Mouse (Mus musculus): ENCODE data around the gene Nkx2-5.

Nkx2-5 gene

GRCm38 (mm10) chr17:26849746-26850357 lies 5.0 kb upstream of the Nkx2-5 start:
- DNase-seq = no peak

DNA sequence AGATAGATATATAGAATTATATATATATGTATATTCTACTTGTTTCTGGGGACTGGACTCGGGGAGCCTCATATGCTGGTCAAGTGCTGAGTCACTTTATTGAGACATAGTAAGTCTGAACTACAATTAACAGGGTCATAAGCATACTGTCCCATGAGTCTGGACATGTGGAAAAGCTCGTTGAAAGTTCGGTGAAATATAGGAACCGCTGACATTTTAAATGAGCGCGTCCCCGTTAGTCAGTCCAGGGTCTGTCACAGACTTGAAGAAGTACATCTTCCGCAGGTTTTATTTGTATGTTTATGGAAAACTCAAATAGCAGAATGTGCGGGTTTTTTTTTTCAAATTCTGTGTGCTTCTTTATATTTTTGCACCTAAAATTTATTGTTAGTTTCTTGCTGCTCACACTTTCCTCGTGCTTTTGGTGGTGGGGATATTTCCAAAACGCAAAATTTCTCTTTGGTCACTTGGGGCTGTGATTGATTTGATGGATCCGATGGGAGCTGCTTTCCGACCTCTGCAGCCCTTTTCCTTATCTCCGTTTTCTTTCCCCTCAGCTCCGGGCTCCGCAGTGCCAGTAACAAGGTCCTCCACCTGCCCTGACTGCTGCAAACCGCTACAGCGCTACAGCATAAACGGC lies 4.4 kb upstream of the Nkx2-5 start:
- no peak for DNase-seq

GRCm38 (mm10) chr17:26848236-26848635 lies 3.4 kb upstream of the Nkx2-5 start:
- no peak for DNase-seq

DNA sequence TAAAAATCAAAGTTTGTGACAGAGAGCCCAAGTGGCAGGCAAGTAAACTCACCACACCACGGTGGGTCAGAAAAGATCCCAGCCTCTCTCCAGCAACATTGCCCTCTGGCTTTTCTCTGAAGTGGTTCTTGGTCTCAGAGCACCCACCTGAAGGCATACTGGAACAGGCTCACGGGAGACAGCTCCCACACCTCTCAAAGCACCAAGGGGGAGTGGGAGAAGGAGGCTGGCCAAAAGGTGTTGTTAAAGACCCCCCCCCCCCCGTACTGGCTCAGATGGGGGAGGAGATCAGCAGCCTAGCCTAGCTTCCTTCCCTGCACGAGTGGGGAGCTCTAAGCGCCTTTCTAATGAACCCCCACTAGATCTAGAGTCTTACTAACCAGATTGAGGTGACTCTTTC lies 3.0 kb upstream of the Nkx2-5 start:
- DNase-seq = no peak

DNA sequence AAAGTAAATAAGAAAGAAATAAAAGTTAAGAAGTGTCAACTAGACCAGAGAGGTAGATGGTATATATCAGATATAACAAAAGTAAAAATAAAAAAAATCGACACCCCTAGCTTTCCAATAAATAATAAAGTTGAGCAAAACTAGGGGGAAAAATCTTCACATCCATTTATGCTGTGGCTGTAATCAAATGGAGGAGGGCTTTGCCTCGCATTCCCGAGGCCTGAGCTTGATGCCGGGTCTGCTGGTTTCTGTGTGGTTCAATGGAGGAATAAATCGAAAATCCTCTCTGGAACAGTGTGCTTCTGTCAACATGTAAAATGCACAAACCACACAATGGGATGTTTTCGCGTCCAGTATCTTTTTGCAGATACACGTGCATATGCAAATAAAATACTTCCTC lies 1.6 kb upstream of the Nkx2-5 start:
- DNase-seq = no peak

- DNase-seq = no peak
Observed at GRCm38 (mm10) chr17:26845149-26846050, 591 bp upstream of the Nkx2-5 start.

DNA sequence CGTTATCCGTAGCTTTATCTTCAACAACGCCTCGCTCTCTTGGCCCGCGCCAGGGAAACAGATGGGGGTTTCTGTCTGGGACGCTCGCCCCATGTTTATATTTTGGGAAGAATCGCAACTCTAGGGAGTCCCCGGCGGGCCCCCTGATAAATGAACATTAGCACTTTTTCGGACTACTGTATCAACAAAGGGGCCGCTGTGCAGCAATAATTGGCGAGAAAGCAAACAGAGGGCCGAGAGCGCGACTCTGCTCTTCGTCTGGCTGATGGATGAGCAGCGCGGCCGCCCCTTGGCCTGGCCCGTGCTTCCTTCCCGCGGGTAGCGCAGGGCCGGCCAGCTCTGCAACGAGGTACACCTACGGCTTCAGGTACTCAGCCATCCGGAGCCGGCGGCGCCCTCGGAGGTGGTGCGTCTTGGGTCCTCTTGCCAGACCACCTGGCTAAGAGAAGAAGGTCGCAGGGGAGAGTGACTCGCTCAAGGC lies 398 bp downstream of the Nkx2-5 start:
- no peak for DNase-seq

DNA sequence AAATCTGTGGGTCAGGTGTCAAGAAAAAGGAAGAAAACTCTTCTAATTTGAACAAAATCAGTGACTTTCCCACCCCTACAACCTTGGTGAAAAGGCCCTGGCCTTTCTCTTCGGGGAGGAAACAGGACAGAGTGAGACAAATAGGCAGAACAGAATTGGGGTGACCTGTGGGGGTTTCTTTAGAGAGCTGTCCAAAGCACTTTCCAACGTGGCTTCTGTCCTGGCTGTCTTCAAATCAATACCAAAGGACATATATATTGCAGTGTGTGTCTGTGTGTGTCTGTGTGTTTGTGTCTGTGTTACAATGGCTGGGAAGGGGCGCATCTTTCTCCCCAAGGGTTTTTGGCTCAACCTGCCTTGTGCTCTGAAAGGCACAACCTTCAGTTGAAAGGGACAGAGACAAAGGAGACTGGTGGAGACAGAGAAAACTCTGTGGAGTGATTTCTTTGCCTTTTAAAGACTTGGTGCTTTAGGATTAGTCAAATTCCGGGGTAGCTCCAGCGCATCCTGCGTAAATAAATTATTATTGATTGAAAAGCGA lies 1.0 kb downstream of the Nkx2-5 start:
- no peak for DNase-seq

DNA sequence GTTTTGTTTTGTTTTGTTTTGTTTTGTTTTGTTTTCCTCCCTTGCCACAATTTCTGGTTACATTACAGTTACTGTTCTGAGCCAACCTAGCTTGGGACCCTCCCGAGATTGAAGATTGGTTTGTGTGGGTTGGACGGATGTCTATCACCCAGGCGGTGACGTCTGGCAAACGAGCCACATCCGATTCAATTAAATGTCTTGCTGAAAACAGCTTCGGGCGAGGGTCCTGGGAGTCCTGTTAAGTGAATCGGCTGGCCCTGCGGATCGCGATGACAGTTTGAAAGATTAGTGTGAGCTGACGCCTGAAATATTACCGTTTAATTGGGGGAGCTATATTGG lies 1.6 kb downstream of the Nkx2-5 start:
- no peak for DNase-seq

DNA sequence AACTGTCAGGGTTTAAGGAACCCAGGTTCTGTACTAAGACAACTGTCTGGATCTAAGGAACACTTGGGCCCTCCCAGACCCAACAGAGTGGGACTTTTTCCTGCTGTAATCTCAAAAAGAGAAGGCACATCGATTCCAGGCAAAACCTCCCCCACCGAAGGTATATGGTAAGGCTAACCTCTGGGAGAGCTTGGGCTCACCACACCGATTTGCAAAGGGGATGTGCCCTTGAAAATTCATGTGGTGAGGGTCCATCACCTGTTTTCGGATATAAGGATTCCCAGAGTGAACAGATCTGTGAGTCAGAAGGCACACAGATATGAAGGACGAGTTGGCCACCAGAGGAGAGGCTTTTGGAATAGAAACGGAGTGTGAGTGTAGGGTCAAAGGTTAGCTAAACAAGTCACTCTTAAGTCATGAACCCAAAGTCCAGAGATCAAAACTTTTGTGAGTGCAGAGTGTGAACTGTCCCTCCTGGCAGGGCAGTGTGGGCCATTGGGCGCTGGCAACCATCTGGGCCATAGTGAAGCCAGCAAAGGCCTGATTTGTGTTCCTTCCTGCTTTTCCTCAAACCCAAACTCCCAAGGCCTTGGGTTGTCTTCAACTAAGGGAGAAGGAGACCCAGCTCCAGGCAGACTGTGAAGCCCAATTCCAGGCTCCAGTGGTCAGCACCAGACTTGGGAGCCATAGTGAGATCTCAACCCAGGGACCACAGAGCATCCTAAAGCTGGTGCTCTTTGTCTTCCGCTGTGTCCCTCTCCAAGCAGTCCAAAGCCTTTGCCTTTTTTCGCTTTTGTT lies 2.2 kb downstream of the Nkx2-5 start:
- DNase-seq = no peak

DNA sequence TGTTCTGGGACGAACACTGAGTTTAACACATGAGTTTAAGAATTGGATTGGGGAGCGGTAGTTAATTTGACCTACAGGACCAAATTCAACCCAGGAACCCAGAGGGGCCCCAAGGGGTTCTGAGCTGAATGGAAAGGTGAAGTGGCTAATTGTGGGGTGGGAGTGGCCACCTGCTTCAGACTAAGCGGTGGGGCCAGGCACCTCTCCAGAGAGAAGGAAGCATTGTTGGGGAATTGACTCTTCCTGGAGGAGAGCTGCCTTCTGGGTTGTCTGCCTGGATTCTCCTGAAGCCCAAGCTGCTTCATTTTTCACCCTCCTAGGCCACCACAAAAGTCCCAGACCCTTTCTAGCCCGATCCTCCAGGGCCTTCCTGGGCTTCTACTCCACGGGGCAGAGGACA lies 2.8 kb downstream of the Nkx2-5 start:
- no peak for DNase-seq

- no peak for DNase-seq
Observed at GRCm38 (mm10) chr17:26840922-26841731, 3.7 kb downstream of the Nkx2-5 start.

DNA sequence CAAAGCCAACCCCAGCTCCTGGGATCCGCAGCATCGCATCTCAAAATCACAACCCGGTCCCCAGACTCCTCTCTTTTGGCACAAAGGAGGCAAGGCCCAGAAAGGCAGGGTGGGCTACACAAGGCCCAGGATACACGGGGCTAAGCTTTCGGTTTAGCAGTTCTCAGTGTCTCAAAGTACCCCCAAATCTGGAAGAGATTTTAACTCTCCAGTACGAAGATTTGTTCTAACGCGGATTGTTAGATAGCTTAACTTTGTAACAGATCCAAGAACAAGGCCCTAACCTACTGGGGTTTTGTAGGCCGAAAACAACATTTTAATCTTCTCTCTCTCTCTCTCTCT lies 4.4 kb downstream of the Nkx2-5 start:
- no peak for DNase-seq

DNA sequence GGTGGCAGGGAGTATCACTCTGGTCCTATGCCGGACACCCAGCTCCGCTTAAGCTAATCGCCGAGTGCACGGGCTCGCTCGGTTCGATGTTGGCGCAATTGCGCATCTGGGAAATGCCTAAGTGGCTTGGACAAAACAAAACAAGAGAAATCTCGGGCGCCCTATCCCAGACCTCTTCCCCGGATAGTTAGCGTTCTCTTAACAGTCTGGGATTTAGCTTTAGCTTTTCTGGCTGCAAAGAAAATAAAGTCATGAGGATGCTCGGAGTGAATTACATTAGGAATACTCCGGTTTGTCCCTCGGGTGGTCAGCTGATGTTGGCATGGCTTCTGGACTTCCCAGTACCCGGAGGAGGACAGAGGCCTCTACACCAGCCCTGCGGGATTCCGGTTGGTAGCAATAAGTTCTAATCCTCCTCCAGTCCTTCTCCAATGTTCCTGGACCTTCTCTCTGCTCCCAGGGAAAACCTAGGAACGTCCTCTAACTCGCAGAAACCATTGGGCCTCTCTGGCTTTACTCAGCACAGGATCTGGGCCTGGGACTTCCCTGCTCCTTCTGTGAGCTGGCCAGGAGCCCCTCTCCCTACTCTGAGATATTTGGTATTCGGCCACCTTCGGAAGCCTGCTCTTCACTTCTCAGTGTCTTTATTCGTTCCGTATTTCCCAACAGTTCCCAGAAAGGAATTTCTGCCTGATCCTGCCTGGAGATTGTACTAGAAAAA lies 4.9 kb downstream of the Nkx2-5 start:
- no peak for DNase-seq

- DNase-seq = no peak
Observed at GRCm38 (mm10) chr17:26838911-26839717, 5.7 kb downstream of the Nkx2-5 start.

DNA sequence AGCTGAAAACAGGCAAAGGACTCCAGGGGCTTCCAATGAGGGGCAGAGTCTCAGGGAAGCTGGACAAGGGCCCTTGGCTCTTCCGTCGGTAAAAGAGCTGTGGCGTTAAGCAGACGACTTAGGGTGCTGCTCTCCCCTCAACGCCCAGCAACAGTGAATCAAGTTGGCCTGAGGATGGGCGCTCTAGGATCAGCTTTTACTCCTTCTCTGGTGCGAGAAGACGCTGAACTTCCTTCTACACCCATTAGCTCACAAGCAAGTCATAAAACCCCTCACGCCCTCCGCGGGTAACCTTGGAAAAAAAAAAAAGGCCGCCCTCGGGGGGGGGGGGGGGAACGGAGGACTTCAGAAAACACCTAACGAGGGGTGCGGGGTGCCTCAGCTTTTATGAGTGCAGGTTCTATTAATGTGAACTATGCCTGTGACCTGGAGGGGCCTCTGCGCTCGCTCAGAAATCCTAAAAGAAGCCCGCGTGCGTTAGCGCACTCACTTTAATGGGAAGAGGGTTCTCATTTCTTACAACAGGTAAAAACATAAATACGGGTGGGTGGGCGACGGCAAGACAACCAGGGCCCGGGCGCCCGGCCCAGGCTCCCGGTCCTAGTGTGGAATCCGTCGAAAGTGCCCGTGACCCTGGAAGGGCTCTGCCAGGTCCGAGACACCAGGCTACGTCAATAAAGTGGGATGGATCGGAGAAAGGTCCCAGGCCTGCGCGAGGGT lies 6.5 kb downstream of the Nkx2-5 start:
- DNase-seq = no peak

DNA sequence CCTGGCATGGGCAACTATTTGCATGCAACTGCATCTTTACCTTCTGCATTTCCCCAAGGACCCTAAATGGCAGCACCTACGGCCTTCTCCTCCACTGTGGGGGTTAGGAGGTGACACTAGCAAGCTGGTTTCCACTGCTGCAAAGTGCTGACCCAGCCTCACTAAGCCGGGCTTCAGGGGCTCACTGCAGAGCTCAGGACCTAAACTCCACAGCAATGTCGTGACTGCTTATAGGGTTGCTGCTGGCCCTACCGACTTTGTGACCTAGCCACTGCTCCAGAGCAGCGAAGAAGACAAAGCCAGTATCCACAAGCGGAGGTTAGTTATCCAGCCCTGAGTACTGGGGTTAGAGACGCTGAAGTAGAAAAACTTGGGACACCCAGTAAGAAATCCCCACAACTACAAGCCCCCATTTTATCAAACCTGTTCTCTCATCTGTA lies 7.2 kb downstream of the Nkx2-5 start:
- no peak for DNase-seq

DNA sequence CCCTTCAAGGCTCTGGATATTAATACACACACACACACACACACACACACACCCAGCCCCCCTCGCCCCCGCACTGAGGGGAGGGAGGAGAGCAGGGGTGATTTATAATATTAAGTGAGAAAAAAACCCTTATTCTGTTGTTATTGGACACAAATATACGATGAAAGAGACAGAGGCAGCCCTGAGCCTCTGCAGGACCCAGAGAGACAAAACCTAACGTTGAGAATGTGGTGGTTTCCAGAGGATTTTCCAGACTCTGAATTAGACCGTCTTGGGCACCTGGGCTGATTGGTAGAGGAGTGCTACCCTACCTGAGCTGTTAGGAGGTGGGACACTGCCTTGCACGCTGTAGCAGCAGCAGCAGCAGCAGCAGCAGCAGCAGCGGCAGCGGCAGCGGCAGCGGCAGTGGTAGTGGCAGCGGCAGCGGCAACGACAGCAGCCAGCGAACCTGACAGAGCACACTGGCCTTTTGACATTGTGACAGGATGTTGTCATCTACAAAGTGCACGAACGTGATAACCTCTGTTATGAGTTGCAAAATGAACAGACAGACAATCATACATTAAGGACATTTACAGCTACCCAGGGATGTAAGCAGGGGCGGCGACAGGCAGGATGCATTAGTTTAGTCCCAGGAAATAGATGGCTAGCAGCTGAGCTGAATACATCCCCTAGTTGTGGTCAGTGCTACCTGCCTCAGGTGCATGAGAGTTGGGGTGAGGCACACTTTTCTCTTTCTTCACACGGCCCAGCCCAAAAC lies 7.8 kb downstream of the Nkx2-5 start:
- DNase-seq = no peak

GRCm38 (mm10) chr17:26836377-26836776 lies 8.4 kb downstream of the Nkx2-5 start:
- no peak for DNase-seq

Measured in thymus, adult 18-20 months (tissue).